Mouse (Mus musculus): ENCODE data around the gene Mbd6.

DNA sequence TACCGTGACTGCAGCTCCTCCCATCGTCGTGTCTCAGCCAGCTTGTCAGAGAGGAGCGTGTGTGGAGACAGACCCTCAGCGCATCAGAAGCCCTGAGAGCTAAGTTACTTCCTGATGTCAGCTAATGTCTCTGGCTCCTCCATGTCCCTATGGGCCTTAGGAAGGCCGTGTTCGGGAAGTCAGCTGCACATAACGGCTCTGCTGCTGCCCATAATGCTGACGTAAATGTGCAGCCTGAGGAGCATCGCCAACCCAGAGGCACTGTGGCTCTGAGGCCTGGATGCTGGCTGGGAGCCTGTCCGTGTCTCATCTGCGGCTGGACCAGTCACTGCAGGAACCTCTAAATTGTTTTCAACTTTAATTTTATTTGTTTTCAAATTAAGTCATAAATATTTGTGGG lies 19.8 kb downstream of the Mbd6 start:
- TF ChIP-seq CTCF (IDR thresholded peaks at IDR 0.05; ENCODE audit: borderline replicate concordance, insufficient read depth, low read depth, low read length) (no peak), POLR2A (IDR thresholded peaks at IDR 0.05; ENCODE audit: borderline replicate concordance, insufficient read depth, low read length) (no peak)
